Mouse (Mus musculus): ENCODE data around the gene Gm49601. TPM values are rescaled to one million over a fixed set of nuclear protein-coding genes. Genes with fewer than 3 reads are reported as not detected.

Gm49601 gene
- polyA plus RNA-seq, 1 experiment: not detected

GRCm38 (mm10) chr16:18622916-18623750, 3.1 kb downstream of the Gm49601 start:
- Histone ChIP-seq H3K27ac (replicated peaks; ENCODE audit: low read depth, low read length) (no peak overlapping the region), H3K4me1 (ENCODE audit: control insufficient read depth, insufficient read depth, insufficient read length, low read length) (no peaks in the 10 kb centered on the region)

GRCm38 (mm10) chr16:18622019-18622418, 4.2 kb downstream of the Gm49601 start, which contains the start of gene Gp1bb:
Gene Gp1bb (minus strand): TSS chr16:18622403.
- H3K4me3 ChIP-seq (ENCODE audit: insufficient read depth, low read depth, low read length): peak within 1 kb of the TSS; percentile 16; the same call in 1 of the 2 replicates
- no peak within 1 kb of the TSS for H3K27ac ChIP-seq (replicated peaks; ENCODE audit: low read depth, low read length)

More at GRCm38 (mm10) chr16:18622916-18623750, 3.1 kb downstream of the Gm49601 start:
- H3K4me3 ChIP-seq (ENCODE audit: insufficient read depth, low read depth, low read length): no peak overlapping the region

GRCm38 (mm10) chr16:18621362-18622001, 4.7 kb downstream of the Gm49601 start:
- peak overlapping the region; percentile 16; the same call in 1 of the 2 replicates for H3K4me3 ChIP-seq (ENCODE audit: insufficient read depth, low read depth, low read length)
- H3K27ac ChIP-seq (replicated peaks; ENCODE audit: low read depth, low read length): no peak overlapping the region
- no peaks in the 10 kb centered on the region for H3K4me1 ChIP-seq (ENCODE audit: control insufficient read depth, insufficient read depth, insufficient read length, low read length)

More at GRCm38 (mm10) chr16:18622019-18622418, 4.2 kb downstream of the Gm49601 start, which contains the start of gene Gp1bb:
- H3K4me1 ChIP-seq (ENCODE audit: control insufficient read depth, insufficient read depth, insufficient read length, low read length): no peaks in the 10 kb centered on the region

- Histone ChIP-seq H3K4me1 (ENCODE audit: control insufficient read depth, insufficient read depth, insufficient read length, low read length) (no peaks in the 10 kb centered on the region), H3K4me3 (ENCODE audit: insufficient read depth, low read depth, low read length) (peak overlapping the region; percentile 16), H3K27ac (replicated peaks; ENCODE audit: low read depth, low read length) (no peak overlapping the region)
Observed at GRCm38 (mm10) chr16:18620601-18621361, 5.4 kb downstream of the Gm49601 start.

GRCm38 (mm10) chr16:18620201-18620600, 6.0 kb downstream of the Gm49601 start:
- H3K27ac ChIP-seq (replicated peaks; ENCODE audit: low read depth, low read length): no peak overlapping the region
- no peaks in the 10 kb centered on the region for H3K4me1 ChIP-seq (ENCODE audit: control insufficient read depth, insufficient read depth, insufficient read length, low read length)
- H3K4me3 ChIP-seq (ENCODE audit: insufficient read depth, low read depth, low read length): no peak overlapping the region

- Histone ChIP-seq H3K4me3 (ENCODE audit: insufficient read depth, low read depth, low read length) (no peak overlapping the region), H3K27ac (replicated peaks; ENCODE audit: low read depth, low read length) (no peak overlapping the region), H3K4me1 (ENCODE audit: control insufficient read depth, insufficient read depth, insufficient read length, low read length) (no peaks in the 10 kb centered on the region)
Observed at GRCm38 (mm10) chr16:18619110-18619509, 7.1 kb downstream of the Gm49601 start.

- no peak overlapping the region for H3K27ac ChIP-seq (replicated peaks; ENCODE audit: low read depth, low read length)
- no peaks in the 10 kb centered on the region for H3K4me1 ChIP-seq (ENCODE audit: control insufficient read depth, insufficient read depth, insufficient read length, low read length)
Observed at GRCm38 (mm10) chr16:18618297-18618696, 7.9 kb downstream of the Gm49601 start.

GRCm38 (mm10) chr16:18617370-18618065, 8.7 kb downstream of the Gm49601 start:
- H3K4me3 ChIP-seq (ENCODE audit: insufficient read depth, low read depth, low read length): no peak overlapping the region
- no peaks in the 10 kb centered on the region for H3K4me1 ChIP-seq (ENCODE audit: control insufficient read depth, insufficient read depth, insufficient read length, low read length)
- no peak overlapping the region for H3K27ac ChIP-seq (replicated peaks; ENCODE audit: low read depth, low read length)

More at GRCm38 (mm10) chr16:18618297-18618696, 7.9 kb downstream of the Gm49601 start:
- H3K4me3 ChIP-seq (ENCODE audit: insufficient read depth, low read depth, low read length): no peak overlapping the region

GRCm38 (mm10) chr16:18613301-18613700, 12.9 kb downstream of the Gm49601 start:
- no peaks in the 10 kb centered on the region for H3K4me1 ChIP-seq (ENCODE audit: control insufficient read depth, insufficient read depth, insufficient read length, low read length)
- no peak overlapping the region for H3K4me3 ChIP-seq (ENCODE audit: insufficient read depth, low read depth, low read length)
- H3K27ac ChIP-seq (replicated peaks; ENCODE audit: low read depth, low read length): no peak overlapping the region

- no peaks in the 10 kb centered on the region for H3K4me1 ChIP-seq (ENCODE audit: control insufficient read depth, insufficient read depth, insufficient read length, low read length)
- H3K27ac ChIP-seq (replicated peaks; ENCODE audit: low read depth, low read length): no peak overlapping the region
- H3K4me3 ChIP-seq (ENCODE audit: insufficient read depth, low read depth, low read length): no peak overlapping the region
Observed at GRCm38 (mm10) chr16:18611752-18612151, 14.5 kb downstream of the Gm49601 start.

- Histone ChIP-seq H3K4me1 (ENCODE audit: control insufficient read depth, insufficient read depth, insufficient read length, low read length) (no peaks in the 10 kb centered on the region), H3K27ac (replicated peaks; ENCODE audit: low read depth, low read length) (no peak overlapping the region), H3K4me3 (ENCODE audit: insufficient read depth, low read depth, low read length) (no peak overlapping the region)
Observed at GRCm38 (mm10) chr16:18609099-18609498, 17.1 kb downstream of the Gm49601 start.

- Histone ChIP-seq H3K27ac (replicated peaks; ENCODE audit: low read depth, low read length) (no peak overlapping the region), H3K4me3 (ENCODE audit: insufficient read depth, low read depth, low read length) (no peak overlapping the region), H3K4me1 (ENCODE audit: control insufficient read depth, insufficient read depth, insufficient read length, low read length) (no peaks in the 10 kb centered on the region)
Observed at GRCm38 (mm10) chr16:18608226-18608625, 18.0 kb downstream of the Gm49601 start.

- H3K4me1 ChIP-seq (ENCODE audit: control insufficient read depth, insufficient read depth, insufficient read length, low read length): no peaks in the 10 kb centered on the region
- H3K4me3 ChIP-seq (ENCODE audit: insufficient read depth, low read depth, low read length): no peak overlapping the region
- no peak overlapping the region for H3K27ac ChIP-seq (replicated peaks; ENCODE audit: low read depth, low read length)
Observed at GRCm38 (mm10) chr16:18605705-18606104, 20.5 kb downstream of the Gm49601 start.

GRCm38 (mm10) chr16:18604267-18604701, 21.9 kb downstream of the Gm49601 start:
- no peak overlapping the region for H3K4me3 ChIP-seq (ENCODE audit: insufficient read depth, low read depth, low read length)
- no peaks in the 10 kb centered on the region for H3K4me1 ChIP-seq (ENCODE audit: control insufficient read depth, insufficient read depth, insufficient read length, low read length)
- no peak overlapping the region for H3K27ac ChIP-seq (replicated peaks; ENCODE audit: low read depth, low read length)

Data from brown adipose tissue, adult 24 weeks (tissue).